Mouse (Mus musculus): ENCODE results near the gene Ctnna3.
"Not testable (repeated sequence)": the region's sequence is repeated elsewhere in the genome, so short reads cannot be mapped to it uniquely, and the experiment has no call there.

The Ctnna3 gene

GRCm38 (mm10) chr10:63427146-63427545 lies 2.8 kb upstream of the Ctnna3 start:
- no peak for DNase-seq

GRCm38 (mm10) chr10:63428243-63429022 lies 1.5 kb upstream of the Ctnna3 start:
- peak; percentile 32 for DNase-seq

- DNase-seq, result no peak
Measured at GRCm38 (mm10) chr10:63429023-63429340, 916 bp upstream of the Ctnna3 start.

GRCm38 (mm10) chr10:63429380-63429779 lies 518 bp upstream of the Ctnna3 start:
- DNase-seq, result peak; percentile 99

- no peak for DNase-seq
Measured at GRCm38 (mm10) chr10:63431221-63431736, 1.4 kb downstream of the Ctnna3 start.

- no peak for DNase-seq
Measured at GRCm38 (mm10) chr10:63432099-63432498, 2.2 kb downstream of the Ctnna3 start.

- DNase-seq, result no peak
Measured at GRCm38 (mm10) chr10:63432887-63433286, 3.0 kb downstream of the Ctnna3 start.

- no peak for DNase-seq
Measured at GRCm38 (mm10) chr10:63438736-63439262, 8.9 kb downstream of the Ctnna3 start.

- no peak for DNase-seq
Measured at GRCm38 (mm10) chr10:63439694-63440228, 9.9 kb downstream of the Ctnna3 start.

GRCm38 (mm10) chr10:63444602-63445387 lies 14.9 kb downstream of the Ctnna3 start:
- DNase-seq, result not testable (repeated sequence)

- no peak for DNase-seq
Measured at GRCm38 (mm10) chr10:63453926-63454325, 24.0 kb downstream of the Ctnna3 start.

- DNase-seq, result peak; percentile 22
Measured at GRCm38 (mm10) chr10:63455110-63455878, 25.4 kb downstream of the Ctnna3 start.

- DNase-seq, result no peak
Measured at GRCm38 (mm10) chr10:63457292-63458128, 27.6 kb downstream of the Ctnna3 start.

- DNase-seq, result no peak
Measured at GRCm38 (mm10) chr10:63460935-63461334, 31.0 kb downstream of the Ctnna3 start.

- no peak for DNase-seq
Measured at GRCm38 (mm10) chr10:63472473-63472872, 42.6 kb downstream of the Ctnna3 start.

- DNase-seq, result peak; percentile 48
Measured at GRCm38 (mm10) chr10:63476167-63476647, 46.3 kb downstream of the Ctnna3 start.

GRCm38 (mm10) chr10:63478946-63479345 lies 49.0 kb downstream of the Ctnna3 start:
- DNase-seq, result peak; percentile 6

- DNase-seq, result no peak
Measured at GRCm38 (mm10) chr10:63480066-63480465, 50.2 kb downstream of the Ctnna3 start.

GRCm38 (mm10) chr10:63488346-63488745 lies 58.4 kb downstream of the Ctnna3 start:
- DNase-seq, result no peak

GRCm38 (mm10) chr10:63523956-63524355 lies 94.1 kb downstream of the Ctnna3 start:
- DNase-seq, result no peak

- no peak for DNase-seq
Measured at GRCm38 (mm10) chr10:63526027-63526426, 96.1 kb downstream of the Ctnna3 start.
